Mouse (Mus musculus): ENCODE measurements at regions not wholly inside any gene's neighbourhood (a gene's known extent, or its start where the extent isn't known, plus 50 kb on each side); places are given as distances from the start of the nearest gene placed in this dataset.

DNA sequence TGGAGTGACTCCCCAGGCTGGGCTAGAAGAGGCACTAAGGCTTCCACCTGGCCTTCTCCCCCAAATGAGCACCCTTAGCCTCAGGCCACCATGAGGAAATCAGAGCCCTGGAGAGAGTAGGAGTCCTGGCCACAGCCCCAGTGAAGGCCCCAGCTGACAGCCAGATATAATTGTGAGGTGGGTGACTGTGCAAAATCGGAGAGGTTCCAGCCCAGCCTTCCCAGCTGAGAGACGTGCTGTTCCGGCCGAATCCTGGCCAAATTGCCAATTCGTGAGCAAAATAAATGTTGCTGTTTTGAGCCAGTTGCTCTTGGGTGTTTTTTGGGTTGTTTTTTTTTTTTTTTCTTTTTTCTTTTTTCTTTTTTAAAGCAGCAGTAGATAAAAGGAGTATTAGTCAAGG is 169.9 kb upstream of the Il12b start:
- Histone ChIP-seq H3K79me2 (replicated peaks; ENCODE audit: control insufficient read depth, extremely low read depth, insufficient read depth, poor library complexity, severe bottlenecking) (no peaks in the 10 kb centered on the region), H3K4me2 (ENCODE audit: insufficient read depth, low read depth, poor library complexity, severe bottlenecking) (no peak overlapping the region), H3K27ac (ENCODE audit: insufficient read depth, low read depth) (no peak overlapping the region), H3K9ac (ENCODE audit: insufficient read depth, low read depth) (no peak overlapping the region), H3K4me1 (ENCODE audit: control insufficient read depth in 1 of 2, insufficient read depth in 2 of 2) (no peaks in the 10 kb centered on the region), H3K9me3 (replicated peaks; ENCODE audit: low read length) (no peaks in the 10 kb centered on the region), H3K36me3 (replicated peaks in 1 of 2; ENCODE audit: control insufficient read depth in 1 of 2, insufficient read depth in 1 of 2, low read length in 1 of 2) (no peaks in the 10 kb centered on the region), H3K27me3 (replicated peaks) (no peaks in the 10 kb centered on the region), H3K4me3 (replicated peaks in 1 of 3; ENCODE audit: low read depth in 2 of 3, low read length in 2 of 3, poor library complexity in 1 of 3) (no peak overlapping the region)
- no peak for TF ChIP-seq MAFK (IDR thresholded peaks at IDR 0.05; ENCODE audit: insufficient replicate concordance, low read length)
- no peak for TF ChIP-seq PAX5 (IDR thresholded peaks at IDR 0.05; ENCODE audit: low read length)
- TF ChIP-seq IRF4 (IDR thresholded peaks at IDR 0.05; ENCODE audit: low read depth, low read length) = no peak
- no peak for TF ChIP-seq MAX (IDR thresholded peaks at IDR 0.05; ENCODE audit: low read length)
- no peak for TF ChIP-seq RAD21 (IDR thresholded peaks at IDR 0.05; ENCODE audit: low read depth, low read length)
- no peak for TF ChIP-seq POLR2A (IDR thresholded peaks at IDR 0.05; ENCODE audit: low read depth, low read length)
- TF ChIP-seq CTCF (conservative IDR thresholded peaks at IDR 0.05 in 1 of 2, IDR thresholded peaks at IDR 0.05 in 1 of 2; ENCODE audit: low read depth in 2 of 2, low read length in 2 of 2) = no peak
- no peak for TF ChIP-seq JUN (IDR thresholded peaks at IDR 0.05; ENCODE audit: insufficient read depth, low read depth, low read length)
- TF ChIP-seq MXI1 (IDR thresholded peaks at IDR 0.05; ENCODE audit: low read depth, low read length) = no peak
- in situ Hi-C loops (cut with MboI; ENCODE audit: low pct_ligation_motif_present, low pct_unique_long_range_greater_than_20kb, low sequenced_read_pairs) = no loop called here
- dilution Hi-C loops (cut with MboI; ENCODE audit: extremely low pct_ligation_motif_present, extremely low pct_unique_long_range_greater_than_20kb, low sequenced_read_pairs) = no loop called here
- no peak for DNase-seq (ENCODE audit: extremely low read depth)

DNA sequence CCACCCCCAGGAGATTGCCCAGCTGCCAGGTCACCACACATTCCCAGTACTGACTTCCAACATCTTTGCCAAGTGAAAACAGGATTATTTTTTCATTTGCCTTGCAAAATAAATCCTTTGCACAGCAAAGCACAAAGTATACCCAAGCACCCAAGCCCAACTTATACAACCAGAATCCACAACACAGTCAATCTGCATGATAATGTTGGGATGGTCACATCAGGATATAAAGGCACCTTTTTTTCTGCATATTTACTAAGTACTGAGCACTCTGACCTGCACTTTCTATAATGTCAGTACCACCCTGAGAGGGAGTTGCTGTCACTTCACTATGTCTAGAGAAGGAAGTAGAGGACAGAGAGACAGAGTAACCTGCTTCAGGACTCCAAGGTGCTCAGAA is 164.4 kb upstream of the Il12b start:
- no peak overlapping the region for H3K4me3 ChIP-seq (replicated peaks in 1 of 3; ENCODE audit: low read depth in 2 of 3, low read length in 2 of 3, poor library complexity in 1 of 3)
- H3K9ac ChIP-seq (ENCODE audit: insufficient read depth, low read depth) = no peak overlapping the region
- no peaks in the 10 kb centered on the region for H3K79me2 ChIP-seq (replicated peaks; ENCODE audit: control insufficient read depth, extremely low read depth, insufficient read depth, poor library complexity, severe bottlenecking)
- in situ Hi-C loops (cut with MboI; ENCODE audit: low pct_ligation_motif_present, low pct_unique_long_range_greater_than_20kb, low sequenced_read_pairs) (no loop called here), dilution Hi-C loops (cut with MboI; ENCODE audit: extremely low pct_ligation_motif_present, extremely low pct_unique_long_range_greater_than_20kb, low sequenced_read_pairs) (no loop called here)
- H3K36me3 ChIP-seq (replicated peaks in 1 of 2; ENCODE audit: control insufficient read depth in 1 of 2, insufficient read depth in 1 of 2, low read length in 1 of 2) = no peaks in the 10 kb centered on the region
- DNase-seq (ENCODE audit: extremely low read depth) = no peak
- no peak for TF ChIP-seq GABPA (IDR thresholded peaks at IDR 0.05; ENCODE audit: insufficient replicate concordance, low read depth, low read length)
- TF ChIP-seq TBP (conservative IDR thresholded peaks at IDR 0.05; ENCODE audit: low read depth, low read length) = no peak
- H3K4me2 ChIP-seq (ENCODE audit: insufficient read depth, low read depth, poor library complexity, severe bottlenecking) = no peak overlapping the region
- no peaks in the 10 kb centered on the region for H3K27me3 ChIP-seq (replicated peaks)
- H3K9me3 ChIP-seq (replicated peaks; ENCODE audit: low read length) = no peaks in the 10 kb centered on the region
- peaks cover 0 to 3% of the 10 kb centered on the region in 2 experiments; a peak in 1 of 4 replicates for H3K4me1 ChIP-seq (ENCODE audit: control insufficient read depth in 1 of 2, insufficient read depth in 2 of 2)
- no peak overlapping the region for H3K27ac ChIP-seq (ENCODE audit: insufficient read depth, low read depth)

DNA sequence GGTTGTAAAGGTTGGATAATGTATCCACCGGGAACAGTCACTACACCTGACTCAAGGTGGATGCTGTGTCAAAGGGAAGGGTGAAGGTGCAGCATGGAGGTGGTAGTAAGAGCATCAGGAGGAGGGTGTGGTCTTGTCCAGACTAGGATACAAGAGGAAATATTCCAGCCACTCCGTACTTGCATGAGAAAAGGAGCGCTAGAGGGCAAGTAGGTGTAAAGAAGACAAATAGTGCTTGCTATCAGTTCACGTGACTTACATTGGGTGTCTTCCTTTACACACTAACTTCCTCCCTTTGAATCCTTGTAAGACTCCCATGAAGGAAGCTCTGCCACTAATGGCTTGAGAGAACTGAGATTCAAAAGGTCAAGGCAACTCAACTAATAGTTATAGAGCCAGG is 161.8 kb upstream of the Il12b start:
- TF ChIP-seq CTCF (conservative IDR thresholded peaks at IDR 0.05 in 1 of 2, IDR thresholded peaks at IDR 0.05 in 1 of 2; ENCODE audit: low read depth in 2 of 2, low read length in 2 of 2) = no peak
- TF ChIP-seq MAX (IDR thresholded peaks at IDR 0.05; ENCODE audit: low read length) = no peak
- TF ChIP-seq UBTF (IDR thresholded peaks at IDR 0.05; ENCODE audit: low read depth, low read length) = no peak
- TF ChIP-seq ELF1 (IDR thresholded peaks at IDR 0.05; ENCODE audit: low read depth, low read length) = no peak
- TF ChIP-seq ZNF384 (IDR thresholded peaks at IDR 0.05; ENCODE audit: low read depth, low read length) = no peak
- TF ChIP-seq GABPA (IDR thresholded peaks at IDR 0.05; ENCODE audit: insufficient replicate concordance, low read depth, low read length) = no peak
- TF ChIP-seq JUN (IDR thresholded peaks at IDR 0.05; ENCODE audit: insufficient read depth, low read depth, low read length) = no peak
- TF ChIP-seq TCF12 (IDR thresholded peaks at IDR 0.05; ENCODE audit: low read depth, low read length) = no peak
- TF ChIP-seq ETS1 (conservative IDR thresholded peaks at IDR 0.05; ENCODE audit: low read depth, low read length) = no peak
- no peak for TF ChIP-seq USF1 (IDR thresholded peaks at IDR 0.05; ENCODE audit: low read depth, low read length)
- no peak for TF ChIP-seq CHD2 (IDR thresholded peaks at IDR 0.05; ENCODE audit: low read length)
- TF ChIP-seq SIN3A (IDR thresholded peaks at IDR 0.05; ENCODE audit: low read length) = no peak
- no peak for TF ChIP-seq PAX5 (IDR thresholded peaks at IDR 0.05; ENCODE audit: low read length)
- no peak for TF ChIP-seq E2F4 (IDR thresholded peaks at IDR 0.05; ENCODE audit: insufficient replicate concordance, low read depth, low read length)
- TF ChIP-seq TBP (conservative IDR thresholded peaks at IDR 0.05; ENCODE audit: low read depth, low read length) = no peak
- TF ChIP-seq MXI1 (IDR thresholded peaks at IDR 0.05; ENCODE audit: low read depth, low read length) = no peak
- no peak for TF ChIP-seq JUND (conservative IDR thresholded peaks at IDR 0.05; ENCODE audit: low read depth, low read length)
- no peak for TF ChIP-seq RAD21 (IDR thresholded peaks at IDR 0.05; ENCODE audit: low read depth, low read length)
- TF ChIP-seq NRF1 (IDR thresholded peaks at IDR 0.05; ENCODE audit: low read depth, low read length) = no peak
- no peak for TF ChIP-seq MYC (IDR thresholded peaks at IDR 0.05; ENCODE audit: low read depth, low read length)
- Histone ChIP-seq H3K4me2 (ENCODE audit: insufficient read depth, low read depth, poor library complexity, severe bottlenecking) (no peak overlapping the region), H3K4me1 (ENCODE audit: control insufficient read depth in 1 of 2, insufficient read depth in 2 of 2) (peaks cover 0 to 3% of the 10 kb centered on the region in 2 experiments; a peak in 1 of 4 replicates), H3K27ac (ENCODE audit: insufficient read depth, low read depth) (no peak overlapping the region), H3K27me3 (replicated peaks) (no peaks in the 10 kb centered on the region), H3K4me3 (replicated peaks in 1 of 3; ENCODE audit: low read depth in 2 of 3, low read length in 2 of 3, poor library complexity in 1 of 3) (no peak overlapping the region), H3K9ac (ENCODE audit: insufficient read depth, low read depth) (no peak overlapping the region), H3K9me3 (replicated peaks; ENCODE audit: low read length) (no peaks in the 10 kb centered on the region), H3K36me3 (replicated peaks in 1 of 2; ENCODE audit: control insufficient read depth in 1 of 2, insufficient read depth in 1 of 2, low read length in 1 of 2) (no peaks in the 10 kb centered on the region), H3K79me2 (replicated peaks; ENCODE audit: control insufficient read depth, extremely low read depth, insufficient read depth, poor library complexity, severe bottlenecking) (no peaks in the 10 kb centered on the region)
- DNase-seq (ENCODE audit: extremely low read depth) = no peak
- in situ Hi-C loops (cut with MboI; ENCODE audit: low pct_ligation_motif_present, low pct_unique_long_range_greater_than_20kb, low sequenced_read_pairs) (no loop called here), dilution Hi-C loops (cut with MboI; ENCODE audit: extremely low pct_ligation_motif_present, extremely low pct_unique_long_range_greater_than_20kb, low sequenced_read_pairs) (no loop called here)

All from CH12.LX (cell line).